Mouse (Mus musculus) kidney, adult 9 months (tissue): Measurements from ENCODE around the gene Kifc5b.

Source experiments
- DNase-seq: peaks from one replicate; pipeline ENCODE4 v3.0.0; 2022

Gene Kifc5b

GRCm38 (mm10) chr17:26948316-26949050 lies 31.6 kb downstream of the Kifc5b start:
- peak; percentile 59 for DNase-seq

GRCm38 (mm10) chr17:26949051-26949577 lies 32.2 kb downstream of the Kifc5b start:
- no peak for DNase-seq

- DNase-seq: no peak
Observed at GRCm38 (mm10) chr17:26949866-26950265, 33.0 kb downstream of the Kifc5b start.

GRCm38 (mm10) chr17:26950560-26951288 lies 33.8 kb downstream of the Kifc5b start:
- no peak for DNase-seq

- peak; percentile 62 for DNase-seq
Observed at GRCm38 (mm10) chr17:26951406-26951805, 34.5 kb downstream of the Kifc5b start.

GRCm38 (mm10) chr17:26951952-26952877 lies 35.3 kb downstream of the Kifc5b start:
- DNase-seq: no peak

- no peak for DNase-seq
Observed at GRCm38 (mm10) chr17:26953201-26953600, 36.3 kb downstream of the Kifc5b start.

- DNase-seq: no peak
Observed at GRCm38 (mm10) chr17:26953726-26954125, 36.8 kb downstream of the Kifc5b start.

- no peak for DNase-seq
Observed at GRCm38 (mm10) chr17:26956309-26956708, 39.4 kb downstream of the Kifc5b start.

GRCm38 (mm10) chr17:26956895-26957294 lies 40.0 kb downstream of the Kifc5b start:
- no peak for DNase-seq

- DNase-seq: no peak
Observed at GRCm38 (mm10) chr17:26957872-26958271, 41.0 kb downstream of the Kifc5b start.

GRCm38 (mm10) chr17:26958880-26959279 lies 42.0 kb downstream of the Kifc5b start:
- no peak for DNase-seq

- no peak for DNase-seq
Observed at GRCm38 (mm10) chr17:26959815-26960214, 42.9 kb downstream of the Kifc5b start.

- no peak for DNase-seq
Observed at GRCm38 (mm10) chr17:26961572-26962240, 44.8 kb downstream of the Kifc5b start.

- no peak for DNase-seq
Observed at GRCm38 (mm10) chr17:26966993-26967392, 50.1 kb downstream of the Kifc5b start.

GRCm38 (mm10) chr17:26967477-26967876 lies 50.6 kb downstream of the Kifc5b start:
- no peak for DNase-seq

- no peak for DNase-seq
Observed at GRCm38 (mm10) chr17:26968200-26968611, 51.3 kb downstream of the Kifc5b start.

GRCm38 (mm10) chr17:26969257-26969656 lies 52.4 kb downstream of the Kifc5b start:
- DNase-seq: no peak

- no peak for DNase-seq
Observed at GRCm38 (mm10) chr17:26970221-26970620, 53.3 kb downstream of the Kifc5b start.

- no peak for DNase-seq
Observed at GRCm38 (mm10) chr17:26971247-26971905, 54.5 kb downstream of the Kifc5b start.

GRCm38 (mm10) chr17:26972107-26972506 lies 55.2 kb downstream of the Kifc5b start:
- DNase-seq: no peak
